Mouse (Mus musculus): ENCODE measurements at regions not wholly inside any gene's neighbourhood (a gene's known extent, or its start where the extent isn't known, plus 50 kb on each side); places are given as distances from the start of the nearest gene placed in this dataset.
A peak's percentile ranks its signal among the peaks of the same experiment; 100 is the strongest.

DNA sequence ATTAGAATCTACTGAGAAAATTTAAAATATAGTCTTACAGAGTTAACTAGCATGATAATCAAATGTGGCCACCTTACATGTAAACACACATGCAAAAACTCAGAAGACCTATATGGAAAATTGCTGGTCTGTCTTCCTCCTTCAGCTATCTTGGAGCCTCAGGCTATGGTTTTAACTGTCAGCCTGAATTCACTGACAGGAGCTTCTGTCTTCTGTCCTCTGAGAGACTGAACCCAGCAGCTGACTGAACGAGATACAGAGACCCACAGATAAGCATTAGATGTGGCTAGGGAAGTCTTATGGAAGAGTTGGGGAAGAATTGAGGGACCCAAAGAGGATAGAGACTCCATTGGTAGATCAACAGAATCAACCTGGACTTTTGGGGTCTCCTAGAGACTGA is 360.0 kb upstream of the Meox2 start:
- DNase-seq = no peak

GRCm38 (mm10) chr12:36765315-36766058 is 342.9 kb upstream of the Meox2 start:
- no peak for DNase-seq

DNA sequence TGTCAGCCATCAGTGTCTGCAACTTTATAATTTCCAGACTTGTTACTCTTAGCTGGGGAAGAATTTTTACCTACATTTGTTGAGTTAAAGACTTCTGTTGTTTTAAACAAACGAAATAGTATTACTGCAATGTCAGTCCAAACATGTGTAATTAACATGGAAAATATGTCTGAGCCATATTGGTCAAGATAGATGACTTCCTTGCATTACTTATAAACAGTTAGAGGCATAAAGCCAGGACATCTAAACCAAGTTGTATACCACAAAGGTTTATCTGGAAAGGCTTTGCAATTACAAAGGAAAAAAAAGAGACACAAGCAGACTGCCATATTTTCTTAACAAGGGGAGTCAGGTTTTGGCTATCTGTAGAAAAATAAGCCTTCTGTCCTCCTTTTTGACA is 342.2 kb upstream of the Meox2 start:
- no peak for DNase-seq

DNA sequence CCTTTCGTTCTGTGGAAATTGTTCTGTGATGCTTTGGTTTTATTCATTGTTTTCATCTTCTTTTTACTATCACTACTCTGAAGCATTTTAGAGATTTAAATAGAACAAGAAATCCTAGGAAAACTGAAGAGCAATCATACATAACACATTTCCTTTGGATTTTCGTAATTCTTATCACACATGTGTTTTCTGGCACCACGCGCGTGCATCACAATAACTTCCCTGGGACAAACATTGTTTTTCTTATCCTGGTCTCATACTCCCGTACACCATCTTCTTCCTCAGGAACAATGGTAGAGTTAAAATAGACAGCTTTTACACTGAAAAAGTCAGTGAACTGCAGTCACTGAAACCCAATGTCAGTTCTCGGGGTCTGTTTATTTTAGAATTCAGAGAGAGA is 327.6 kb upstream of the Meox2 start:
- peak; percentile 91 for DNase-seq

DNA sequence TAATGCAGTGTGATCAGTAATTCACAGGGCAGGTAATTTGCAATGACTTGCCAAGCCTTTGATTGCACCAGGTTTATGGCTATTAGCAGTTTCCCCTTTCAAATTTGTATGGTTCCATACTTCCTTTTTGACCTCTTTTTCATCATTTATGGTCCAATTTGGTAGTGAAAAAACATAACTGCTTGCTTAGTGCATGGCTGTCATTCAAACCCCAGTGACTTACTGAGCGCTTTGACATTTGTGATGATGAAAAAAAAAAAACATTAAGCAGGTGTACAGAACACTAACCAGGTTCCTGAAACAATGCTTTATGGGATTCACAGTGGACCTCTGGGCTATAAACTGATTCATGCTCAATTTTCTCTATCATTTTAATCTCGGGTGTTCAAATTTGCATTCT is 317.5 kb upstream of the Meox2 start:
- no peak for DNase-seq

- DNase-seq = no peak
Observed at GRCm38 (mm10) chr12:36791430-36791829, 316.9 kb upstream of the Meox2 start.

- DNase-seq = peak; percentile 77
Observed at GRCm38 (mm10) chr12:36792205-36792604, 316.1 kb upstream of the Meox2 start.

- DNase-seq = no peak
Observed at GRCm38 (mm10) chr12:36793799-36794198, 314.5 kb upstream of the Meox2 start.

DNA sequence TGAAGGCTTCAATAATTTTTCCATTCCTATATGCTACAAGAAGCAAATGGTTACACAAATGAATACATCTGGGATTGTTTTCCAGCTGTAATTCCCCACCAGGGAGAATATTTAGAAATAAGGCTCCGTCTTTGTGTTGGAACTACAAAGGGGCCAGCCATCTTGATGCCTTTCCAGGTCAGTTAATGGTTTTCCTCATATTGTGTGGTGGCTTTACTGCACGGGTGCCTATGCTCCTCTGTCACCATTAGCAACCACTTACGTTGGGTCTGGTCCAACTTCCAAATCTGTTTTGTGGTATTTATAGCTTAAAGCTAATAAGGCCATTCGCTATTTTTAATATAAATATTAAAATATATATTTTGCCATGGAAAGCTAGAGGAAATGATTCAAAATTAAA is 312.1 kb upstream of the Meox2 start:
- no peak for DNase-seq

- no peak for DNase-seq
Observed at GRCm38 (mm10) chr12:36817938-36818337, 290.4 kb upstream of the Meox2 start.

DNA sequence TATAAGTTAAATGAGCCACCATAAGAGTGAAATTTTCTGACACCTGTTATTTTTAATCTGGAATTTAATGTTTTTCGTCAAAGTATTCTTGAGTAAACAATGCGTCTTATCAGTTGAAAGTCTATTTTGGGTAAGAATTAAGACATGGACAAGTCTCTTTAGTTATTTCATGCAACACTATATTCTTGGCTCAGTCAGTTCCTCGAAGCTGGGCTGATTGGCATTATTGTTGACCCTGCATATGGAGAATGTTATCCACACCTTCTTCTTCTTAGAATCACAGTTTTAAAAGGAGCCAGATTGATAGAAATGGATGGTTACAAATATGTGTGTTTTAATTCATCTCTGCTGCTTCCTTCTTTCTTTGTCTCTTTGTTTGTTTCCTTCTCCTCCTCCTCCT is 289.5 kb upstream of the Meox2 start:
- DNase-seq = no peak

GRCm38 (mm10) chr12:36826766-36827165 is 281.6 kb upstream of the Meox2 start:
- DNase-seq = peak; percentile 87

DNA sequence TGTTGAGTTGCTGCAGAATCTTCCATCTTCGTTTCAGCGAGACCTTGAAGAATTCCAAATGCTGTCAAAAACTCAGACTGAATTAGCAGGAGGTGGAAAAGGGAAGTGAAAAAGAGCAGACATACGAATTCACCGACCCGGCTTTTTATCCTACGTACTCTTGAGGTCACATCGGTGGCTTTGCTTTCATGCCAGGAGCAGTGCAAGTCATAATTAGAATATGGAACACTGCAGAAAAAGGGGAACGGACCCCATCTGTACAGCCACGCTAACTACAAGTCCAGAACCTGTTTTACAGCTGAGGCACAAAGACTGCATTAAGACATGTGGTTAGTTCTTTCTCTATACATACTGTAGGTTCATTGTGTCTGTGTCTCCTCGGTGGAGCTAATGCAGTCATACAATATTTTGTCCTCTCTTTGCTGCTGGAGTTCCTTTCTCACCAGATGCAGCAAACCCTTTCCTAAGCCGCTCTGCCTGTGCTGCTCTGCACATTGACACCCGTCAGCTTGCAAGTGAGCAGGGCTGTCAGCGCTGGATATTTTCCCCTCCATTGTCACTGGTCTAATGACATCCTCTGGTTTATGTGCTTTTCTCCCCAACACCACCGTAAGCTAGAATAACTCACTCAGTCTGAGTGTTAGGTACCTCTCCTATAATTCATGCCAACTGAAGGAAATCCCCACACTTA is 276.9 kb upstream of the Meox2 start:
- DNase-seq = peak; percentile 57

DNA sequence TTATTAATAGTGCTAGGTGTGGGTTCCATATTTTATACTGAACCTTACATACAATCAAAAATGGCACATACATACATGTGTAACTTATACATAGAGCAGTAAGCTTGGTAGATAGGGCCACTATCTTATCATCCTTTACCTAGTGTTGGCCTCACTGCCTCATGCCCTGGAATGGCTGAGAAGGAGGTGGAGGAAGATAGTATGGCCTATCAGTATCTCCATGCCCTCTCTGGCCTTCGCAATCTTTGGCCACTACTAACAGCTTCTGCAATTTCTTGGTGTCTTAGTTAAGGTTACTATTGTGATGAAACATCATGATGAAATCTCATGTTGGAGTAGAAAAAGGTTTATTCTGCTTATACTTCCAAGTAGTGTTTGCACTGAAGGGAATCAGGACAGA is 265.4 kb upstream of the Meox2 start:
- no peak for DNase-seq

DNA sequence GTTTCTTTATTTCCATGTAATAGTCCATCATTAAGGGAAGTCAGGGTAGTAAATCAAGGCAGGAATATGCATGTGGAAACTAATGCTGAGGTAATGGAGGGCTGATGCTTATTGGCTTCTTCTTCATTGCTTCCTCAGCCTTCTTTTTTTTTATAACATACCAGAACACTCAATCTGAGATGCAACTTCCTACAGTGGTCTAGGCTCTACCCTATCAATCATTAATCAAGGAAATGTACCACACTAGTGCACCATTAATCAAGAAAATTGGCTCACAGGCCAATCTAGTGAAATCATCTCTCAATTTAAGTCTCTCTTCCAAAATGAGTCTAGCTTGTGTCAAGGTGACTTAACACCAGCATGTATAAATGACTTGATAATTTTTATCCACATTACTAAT is 263.2 kb upstream of the Meox2 start:
- no peak for DNase-seq

GRCm38 (mm10) chr12:36849086-36849485 is 259.3 kb upstream of the Meox2 start:
- no peak for DNase-seq

DNA sequence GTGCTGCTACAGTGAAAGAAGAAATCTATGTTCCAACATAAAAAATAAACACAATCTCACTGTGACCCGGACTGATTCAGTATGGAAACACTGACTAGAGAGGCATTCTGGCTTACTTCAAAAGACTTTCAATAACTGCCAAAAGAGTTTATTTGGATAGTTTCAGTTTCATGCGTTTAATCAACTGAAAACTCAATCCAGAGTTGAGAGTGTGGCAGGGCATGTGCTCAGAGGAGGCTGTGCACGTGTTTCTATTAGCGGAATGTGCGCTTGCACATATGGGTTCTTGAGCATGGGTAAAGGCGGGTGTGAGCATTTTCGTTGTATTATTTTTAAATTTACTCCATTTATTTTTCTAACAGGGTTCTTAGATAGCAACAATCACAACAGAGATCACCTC is 245.2 kb upstream of the Meox2 start:
- no peak for DNase-seq

- no peak for DNase-seq
Observed at GRCm38 (mm10) chr12:36880724-36881123, 227.6 kb upstream of the Meox2 start.

DNA sequence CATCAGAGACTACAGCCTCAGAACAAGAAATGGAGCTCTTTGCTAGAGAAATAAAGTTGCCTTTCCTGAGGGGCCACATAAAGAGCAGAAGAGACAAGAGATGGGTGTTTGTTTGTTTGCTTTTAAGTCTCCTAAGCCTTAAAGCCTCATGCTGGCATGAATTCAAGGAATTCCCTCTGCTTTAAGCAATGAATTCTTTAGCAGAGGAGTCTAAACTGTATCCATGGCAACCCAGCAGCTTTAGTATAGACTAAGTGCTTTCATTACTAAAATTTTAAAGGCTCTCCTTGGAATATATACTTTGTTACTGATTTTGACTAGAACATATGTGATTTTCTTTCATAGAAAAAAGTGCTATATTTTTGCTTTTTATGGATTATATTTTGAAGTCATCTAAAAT is 195.0 kb upstream of the Meox2 start:
- no peak for DNase-seq

DNA sequence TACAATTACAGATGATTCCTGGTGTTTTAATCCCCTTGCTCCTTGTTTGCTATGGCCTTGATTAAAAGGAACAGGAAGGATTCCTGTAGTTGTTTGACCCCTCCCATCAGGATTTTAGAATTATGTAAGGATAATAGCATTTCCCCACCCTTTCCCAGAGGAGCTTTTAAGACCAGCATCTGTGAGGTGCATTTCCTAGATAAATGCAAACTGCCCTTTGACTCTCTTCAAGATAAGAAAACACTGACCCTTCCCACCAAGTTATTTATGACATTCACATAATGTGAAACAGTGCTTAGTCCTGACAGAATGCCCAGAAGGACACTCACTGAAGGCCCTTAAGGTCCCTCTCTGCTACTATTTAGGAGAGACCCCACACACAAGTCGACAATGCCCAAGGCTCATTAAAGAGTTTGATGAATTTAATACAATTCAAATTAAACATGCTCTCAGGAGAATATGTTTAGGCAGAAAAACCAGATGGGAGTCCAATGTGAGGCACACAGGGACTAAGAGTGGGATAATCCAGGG is 190.7 kb upstream of the Meox2 start:
- peak; percentile 92 for DNase-seq

GRCm38 (mm10) chr12:36918294-36918876 is 190.0 kb upstream of the Meox2 start:
- no peak for DNase-seq

DNA sequence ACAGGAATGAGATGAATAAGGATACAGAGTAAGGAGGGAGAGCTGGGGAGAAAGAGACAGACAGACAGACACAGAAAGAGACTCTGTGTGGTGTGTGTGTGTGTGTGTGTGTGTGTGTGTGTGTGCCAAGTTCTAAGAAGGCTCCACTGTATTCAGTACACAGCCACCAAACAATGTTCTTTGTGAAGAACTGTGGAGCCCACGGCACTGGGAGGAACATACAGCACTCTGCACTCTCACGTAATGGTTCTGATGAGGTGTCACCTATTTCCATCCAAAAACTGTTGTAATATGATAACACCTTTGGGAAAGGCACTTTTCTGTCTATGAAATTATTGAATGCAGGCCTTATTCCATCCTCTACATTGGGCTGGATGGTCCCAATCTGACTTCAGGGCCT is 184.8 kb upstream of the Meox2 start:
- no peak for DNase-seq

GRCm38 (mm10) chr12:36926225-36926624 is 182.1 kb upstream of the Meox2 start:
- no peak for DNase-seq

GRCm38 (mm10) chr12:36933118-36933610 is 175.2 kb upstream of the Meox2 start:
- peak; percentile 97 for DNase-seq
